Mouse (Mus musculus): ENCODE data around the gene Fndc11. TPM values are rescaled to one million over a fixed set of nuclear protein-coding genes. Genes with fewer than 3 reads are reported as not detected.

Gene Fndc11
- polyA plus RNA-seq (2014; fragmentation: Illumina TruSeq; extraction: RNeasy Lipid Tissue Mini Kit (QIAGEN cat#74804); ENCODE audit: low read depth, low replicate concordance): not detected

GRCm38 (mm10) chr2:181219538-181220216 is at the start of gene Fndc11:
Gene Fndc11, plus strand, starts transcription at chr2:181220013.

GRCm38 (mm10) chr2:181187121-181188000 is 32.5 kb upstream of the Fndc11 start, which contains the start of gene Ppdpf:
Gene Ppdpf, plus strand, starts transcription at chr2:181187247.

GRCm38 (mm10) chr2:181202422-181202821 is 17.4 kb upstream of the Fndc11 start, which contains the start of gene Ptk6:
Gene Ptk6, minus strand, starts transcription at chr2:181202789.

DNA sequence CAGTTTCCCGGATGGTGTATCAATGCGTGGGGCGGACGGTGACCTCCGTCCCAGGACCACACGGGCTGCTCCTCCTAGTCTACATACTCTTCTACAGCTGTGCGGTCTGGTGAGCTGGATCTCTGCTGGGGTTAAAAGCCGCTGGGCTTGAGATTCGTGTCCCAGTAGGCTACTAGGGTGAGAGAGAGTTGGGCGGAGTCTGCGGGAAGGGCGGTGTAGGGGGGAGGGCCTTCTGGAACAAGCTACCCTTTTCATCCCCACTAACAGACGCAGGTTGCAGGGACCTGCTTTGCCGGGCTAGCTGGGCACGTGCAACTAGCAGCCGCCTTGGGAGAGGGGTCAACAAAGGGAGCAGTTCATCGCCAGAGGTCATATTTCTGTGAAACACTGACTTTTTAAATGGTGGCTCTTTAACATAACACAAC is 6.8 kb upstream of the Fndc11 start, which contains the start of gene Srms:
Srms (minus strand) TSS at position 165 of the 425 bp plus-strand sequence.

GRCm38 (mm10) chr2:181241602-181242313 is 21.9 kb downstream of the Fndc11 start, which contains the start of gene Helz2:
Gene Helz2, minus strand, starts transcription at chr2:181242027.

Other genes starting within 250 kb of the Fndc11 start
- gene Col20a1, start 233.5 kb upstream of the Fndc11 start, polyA plus RNA-seq (2014; fragmentation: Illumina TruSeq; extraction: RNeasy Lipid Tissue Mini Kit (QIAGEN cat#74804); ENCODE audit: low read depth, low replicate concordance): 0.16 TPM
- not detected for gene Chrna4, start 176.5 kb upstream of the Fndc11 start, polyA plus RNA-seq (2014; fragmentation: Illumina TruSeq; extraction: RNeasy Lipid Tissue Mini Kit (QIAGEN cat#74804); ENCODE audit: low read depth, low replicate concordance)
- 0.85 TPM for gene Kcnq2, start 84.7 kb upstream of the Fndc11 start, polyA plus RNA-seq (2014; fragmentation: Illumina TruSeq; extraction: RNeasy Lipid Tissue Mini Kit (QIAGEN cat#74804); ENCODE audit: low read depth, low replicate concordance)
- not detected for gene Eef1a2, start 63.0 kb upstream of the Fndc11 start, polyA plus RNA-seq (2014; fragmentation: Illumina TruSeq; extraction: RNeasy Lipid Tissue Mini Kit (QIAGEN cat#74804); ENCODE audit: low read depth, low replicate concordance)
- gene Ppdpf, start 32.8 kb upstream of the Fndc11 start, polyA plus RNA-seq (2014; fragmentation: Illumina TruSeq; extraction: RNeasy Lipid Tissue Mini Kit (QIAGEN cat#74804); ENCODE audit: low read depth, low replicate concordance): 12.4 TPM
- 8.2 TPM for gene Ptk6, start 17.2 kb upstream of the Fndc11 start, polyA plus RNA-seq (2014; fragmentation: Illumina TruSeq; extraction: RNeasy Lipid Tissue Mini Kit (QIAGEN cat#74804); ENCODE audit: low read depth, low replicate concordance)
- gene Srms, start 6.8 kb upstream of the Fndc11 start, polyA plus RNA-seq (2014; fragmentation: Illumina TruSeq; extraction: RNeasy Lipid Tissue Mini Kit (QIAGEN cat#74804); ENCODE audit: low read depth, low replicate concordance): not detected
- gene Helz2, start 22.0 kb downstream of the Fndc11 start, polyA plus RNA-seq (2014; fragmentation: Illumina TruSeq; extraction: RNeasy Lipid Tissue Mini Kit (QIAGEN cat#74804); ENCODE audit: low read depth, low replicate concordance): 4.2 TPM
- gene Gmeb2, start 68.0 kb downstream of the Fndc11 start, polyA plus RNA-seq (2014; fragmentation: Illumina TruSeq; extraction: RNeasy Lipid Tissue Mini Kit (QIAGEN cat#74804); ENCODE audit: low read depth, low replicate concordance): 15.3 TPM
- gene Stmn3, start 94.5 kb downstream of the Fndc11 start, polyA plus RNA-seq (2014; fragmentation: Illumina TruSeq; extraction: RNeasy Lipid Tissue Mini Kit (QIAGEN cat#74804); ENCODE audit: low read depth, low replicate concordance): 0.82 TPM
- 11.0 TPM for gene Rtel1, start 99.7 kb downstream of the Fndc11 start, polyA plus RNA-seq (2014; fragmentation: Illumina TruSeq; extraction: RNeasy Lipid Tissue Mini Kit (QIAGEN cat#74804); ENCODE audit: low read depth, low replicate concordance)
- gene Zgpat, start 144.9 kb downstream of the Fndc11 start, polyA plus RNA-seq (2014; fragmentation: Illumina TruSeq; extraction: RNeasy Lipid Tissue Mini Kit (QIAGEN cat#74804); ENCODE audit: low read depth, low replicate concordance): 2.1 TPM
- gene Arfrp1, start 145.4 kb downstream of the Fndc11 start, polyA plus RNA-seq (2014; fragmentation: Illumina TruSeq; extraction: RNeasy Lipid Tissue Mini Kit (QIAGEN cat#74804); ENCODE audit: low read depth, low replicate concordance): 44.4 TPM
- gene Lime1, start 160.1 kb downstream of the Fndc11 start, polyA plus RNA-seq (2014; fragmentation: Illumina TruSeq; extraction: RNeasy Lipid Tissue Mini Kit (QIAGEN cat#74804); ENCODE audit: low read depth, low replicate concordance): 1.2 TPM
- 1.5 TPM for gene Zbtb46, start 239.4 kb downstream of the Fndc11 start, polyA plus RNA-seq (2014; fragmentation: Illumina TruSeq; extraction: RNeasy Lipid Tissue Mini Kit (QIAGEN cat#74804); ENCODE audit: low read depth, low replicate concordance)

Measured in sigmoid colon, adult 10 weeks (tissue).